Mouse (Mus musculus) cerebellum, adult 11 months (tissue): ENCODE measurements around the gene Sco1.
"Not testable (repeated sequence)": the region's sequence is repeated elsewhere in the genome, so short reads cannot be mapped to it uniquely, and the experiment has no call there.

Experiments
- DNase-seq: peaks from one replicate; pipeline ENCODE4 v3.0.0; 2022

The Sco1 gene

GRCm38 (mm10) chr11:67086467-67087164 is 34.1 kb downstream of the Sco1 start:
- DNase-seq: no peak

- DNase-seq: no peak
Observed at GRCm38 (mm10) chr11:67087225-67087624, 34.8 kb downstream of the Sco1 start.

GRCm38 (mm10) chr11:67092354-67092753 is 39.9 kb downstream of the Sco1 start:
- DNase-seq: not testable (repeated sequence)

GRCm38 (mm10) chr11:67093201-67093600 is 40.7 kb downstream of the Sco1 start:
- no peak for DNase-seq

GRCm38 (mm10) chr11:67093652-67094051 is 41.2 kb downstream of the Sco1 start:
- DNase-seq: no peak

- DNase-seq: no peak
Observed at GRCm38 (mm10) chr11:67094470-67094869, 42.0 kb downstream of the Sco1 start.

GRCm38 (mm10) chr11:67097709-67098108 is 45.2 kb downstream of the Sco1 start:
- no peak for DNase-seq

GRCm38 (mm10) chr11:67098427-67098826 is 46.0 kb downstream of the Sco1 start:
- no peak for DNase-seq

GRCm38 (mm10) chr11:67099241-67099640 is 46.8 kb downstream of the Sco1 start:
- DNase-seq: no peak

- no peak for DNase-seq
Observed at GRCm38 (mm10) chr11:67100169-67100568, 47.7 kb downstream of the Sco1 start.

- peak; percentile 31 for DNase-seq
Observed at GRCm38 (mm10) chr11:67101713-67102112, 49.2 kb downstream of the Sco1 start.

- DNase-seq: no peak
Observed at GRCm38 (mm10) chr11:67103256-67103655, 50.8 kb downstream of the Sco1 start.

GRCm38 (mm10) chr11:67104242-67104641 is 51.8 kb downstream of the Sco1 start:
- DNase-seq: no peak

GRCm38 (mm10) chr11:67104714-67105113 is 52.2 kb downstream of the Sco1 start:
- DNase-seq: no peak

- DNase-seq: no peak
Observed at GRCm38 (mm10) chr11:67105689-67106088, 53.2 kb downstream of the Sco1 start.

- DNase-seq: no peak
Observed at GRCm38 (mm10) chr11:67106973-67107372, 54.5 kb downstream of the Sco1 start.

- peak; percentile 90 for DNase-seq
Observed at GRCm38 (mm10) chr11:67110168-67110948, 57.9 kb downstream of the Sco1 start.

GRCm38 (mm10) chr11:67112019-67112850 is 59.8 kb downstream of the Sco1 start:
- peak; percentile 39 for DNase-seq

- peak; percentile 58 for DNase-seq
Observed at GRCm38 (mm10) chr11:67112851-67113202, 60.4 kb downstream of the Sco1 start.

GRCm38 (mm10) chr11:67113381-67113780 is 60.9 kb downstream of the Sco1 start:
- DNase-seq: no peak

- DNase-seq: no peak
Observed at GRCm38 (mm10) chr11:67114261-67114660, 61.8 kb downstream of the Sco1 start.

- no peak for DNase-seq
Observed at GRCm38 (mm10) chr11:67114901-67115300, 62.4 kb downstream of the Sco1 start.
